Mouse (Mus musculus): ENCODE measurements around the gene Plce1. TPM values are rescaled to one million over a fixed set of nuclear protein-coding genes. Genes with fewer than 3 reads are reported as not detected.

Gene Plce1
- polyA plus RNA-seq, 1 experiment from 2014 or later = 2.0 TPM

DNA sequence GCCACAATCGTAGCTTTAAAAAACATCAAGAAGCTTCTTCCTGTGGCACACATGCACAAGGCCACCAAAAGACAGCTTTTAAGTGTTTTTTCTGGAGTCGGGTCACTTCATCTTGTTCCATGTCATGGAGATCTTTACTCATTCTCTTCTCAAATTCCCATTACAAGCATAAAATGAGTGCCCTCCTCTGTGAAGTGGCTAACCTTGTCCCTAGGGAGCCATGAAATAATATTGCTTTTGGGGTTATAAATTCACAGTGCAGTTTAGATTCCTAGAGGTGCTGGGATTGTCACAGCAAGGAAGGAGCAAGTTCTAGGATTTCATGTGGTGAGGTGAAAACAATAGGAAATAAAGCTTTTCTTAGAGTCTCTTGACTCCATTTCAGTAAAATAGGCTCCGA is 223.8 kb downstream of the Plce1 start:
- DNase-seq (ENCODE audit: low spot score) (no peak), ATAC-seq (no peak)
- no peaks in the 10 kb centered on the region for H3K9me3 ChIP-seq (ENCODE audit: low read length)
- H3K9ac ChIP-seq (replicated peaks; ENCODE audit: low read depth) = no peak overlapping the region
- TF ChIP-seq EP300 (IDR thresholded peaks at IDR 0.05) = no peak
- no peak for TF ChIP-seq CTCF (IDR thresholded peaks at IDR 0.05)
- H3K36me3 ChIP-seq (ENCODE audit: insufficient read depth, low read length) = no peaks in the 10 kb centered on the region
- no peak overlapping the region for H3K27ac ChIP-seq (ENCODE audit: low read length)
- no peaks in the 10 kb centered on the region for H3K4me1 ChIP-seq (ENCODE audit: insufficient read depth, low read depth, low read length)
- no peaks in the 10 kb centered on the region for H3K27me3 ChIP-seq (replicated peaks; ENCODE audit: insufficient read depth, low read length)
- no peak overlapping the region for H3K4me2 ChIP-seq (replicated peaks; ENCODE audit: low read depth, low read length)
- WGBS = 82% methylated on average over 3 of the region's 3 CpGs
- H3K4me3 ChIP-seq (ENCODE audit: low read depth, low read length) = no peak overlapping the region

DNA sequence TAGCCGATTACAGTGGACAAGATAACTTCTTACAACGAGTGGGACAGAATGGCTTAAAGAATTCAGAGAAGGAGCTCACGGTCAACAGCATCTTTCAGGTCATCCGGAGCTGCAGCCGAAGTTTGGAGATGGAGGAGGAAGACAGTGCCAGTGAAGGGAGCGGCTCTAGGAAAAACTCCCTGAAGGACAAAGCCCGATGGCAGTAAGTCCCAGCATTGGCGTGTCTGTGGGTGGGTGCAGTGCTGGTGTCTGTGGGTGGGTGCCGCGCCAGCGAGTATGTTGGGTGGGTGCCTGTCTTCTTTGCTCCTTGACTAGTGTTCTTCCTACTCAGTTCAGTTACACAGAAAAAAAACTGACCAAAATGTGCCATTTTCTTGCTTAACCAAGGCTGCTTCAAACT is 224.3 kb downstream of the Plce1 start:
- no peaks in the 10 kb centered on the region for H3K4me1 ChIP-seq (ENCODE audit: insufficient read depth, low read depth, low read length)
- DNase-seq (ENCODE audit: low spot score) = no peak
- H3K9me3 ChIP-seq (ENCODE audit: low read length) = no peaks in the 10 kb centered on the region
- WGBS = 91% methylated on average over 11 of the region's 11 CpGs
- no peaks in the 10 kb centered on the region for H3K36me3 ChIP-seq (ENCODE audit: insufficient read depth, low read length)
- no peak overlapping the region for H3K4me2 ChIP-seq (replicated peaks; ENCODE audit: low read depth, low read length)
- no peak overlapping the region for H3K9ac ChIP-seq (replicated peaks; ENCODE audit: low read depth)
- no peak for ATAC-seq
- no peak for TF ChIP-seq CTCF (IDR thresholded peaks at IDR 0.05)
- TF ChIP-seq EP300 (IDR thresholded peaks at IDR 0.05) = no peak
- H3K4me3 ChIP-seq (ENCODE audit: low read depth, low read length) = no peak overlapping the region
- no peaks in the 10 kb centered on the region for H3K27me3 ChIP-seq (replicated peaks; ENCODE audit: insufficient read depth, low read length)
- no peak overlapping the region for H3K27ac ChIP-seq (ENCODE audit: low read length)

DNA sequence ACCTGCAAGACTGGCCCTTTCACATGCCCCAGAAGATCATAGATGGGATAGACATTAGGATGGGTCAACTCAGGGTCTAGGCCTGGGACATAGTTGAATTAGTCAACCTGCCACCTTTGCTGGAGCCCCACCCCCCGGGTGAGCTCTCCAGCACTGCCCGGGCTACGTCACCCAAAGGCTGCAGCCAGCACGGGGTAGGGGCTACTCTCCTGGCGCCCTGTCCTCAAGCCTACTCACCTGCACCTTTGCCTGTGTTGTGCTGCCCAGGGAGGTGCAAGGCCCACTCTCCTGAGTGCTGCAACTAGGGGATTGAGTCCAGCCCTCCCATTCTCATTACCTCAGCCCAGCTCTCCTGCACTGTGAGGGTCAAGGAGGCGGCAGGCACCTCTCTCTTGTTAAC is 225.5 kb downstream of the Plce1 start:
- ATAC-seq = no peak
- no peak for TF ChIP-seq CTCF (IDR thresholded peaks at IDR 0.05)
- TF ChIP-seq EP300 (IDR thresholded peaks at IDR 0.05) = no peak
- Histone ChIP-seq H3K4me1 (ENCODE audit: insufficient read depth, low read depth, low read length) (no peaks in the 10 kb centered on the region), H3K9ac (replicated peaks; ENCODE audit: low read depth) (no peak overlapping the region), H3K4me2 (replicated peaks; ENCODE audit: low read depth, low read length) (no peak overlapping the region), H3K4me3 (ENCODE audit: low read depth, low read length) (no peak overlapping the region), H3K27ac (ENCODE audit: low read length) (no peak overlapping the region), H3K36me3 (ENCODE audit: insufficient read depth, low read length) (no peaks in the 10 kb centered on the region), H3K9me3 (ENCODE audit: low read length) (no peaks in the 10 kb centered on the region), H3K27me3 (replicated peaks; ENCODE audit: insufficient read depth, low read length) (no peaks in the 10 kb centered on the region)
- 83% methylated on average over 6 of the region's 6 CpGs for WGBS
- DNase-seq (ENCODE audit: low spot score) = no peak

DNA sequence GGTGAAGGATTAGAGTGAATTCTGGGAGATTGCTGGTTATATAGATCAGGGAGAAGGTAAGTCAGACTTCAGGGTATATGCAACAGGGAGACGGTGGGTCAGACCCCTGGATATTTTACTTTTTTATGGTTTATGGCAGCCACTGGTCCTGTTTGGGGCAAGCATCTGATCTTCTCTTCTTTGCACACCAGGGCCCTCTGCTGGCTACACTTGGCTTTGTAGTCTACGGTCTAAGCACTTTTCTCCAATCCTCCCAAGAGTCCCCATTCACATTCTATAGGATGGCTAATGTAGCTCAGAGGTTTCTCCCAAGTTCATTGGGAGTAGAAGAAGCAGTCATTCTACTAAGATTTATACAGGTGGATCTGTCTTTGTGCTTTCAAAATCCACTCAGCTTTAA is 228.5 kb downstream of the Plce1 start:
- no peaks in the 10 kb centered on the region for H3K36me3 ChIP-seq (ENCODE audit: insufficient read depth, low read length)
- H3K27me3 ChIP-seq (replicated peaks; ENCODE audit: insufficient read depth, low read length) = no peaks in the 10 kb centered on the region
- no peaks in the 10 kb centered on the region for H3K4me1 ChIP-seq (ENCODE audit: insufficient read depth, low read depth, low read length)
- H3K9ac ChIP-seq (replicated peaks; ENCODE audit: low read depth) = no peak overlapping the region
- H3K27ac ChIP-seq (ENCODE audit: low read length) = no peak overlapping the region
- TF ChIP-seq CTCF (IDR thresholded peaks at IDR 0.05) = peak; percentile 64
- TF ChIP-seq EP300 (IDR thresholded peaks at IDR 0.05) = no peak
- peak; percentile 13 for DNase-seq (ENCODE audit: low spot score)
- H3K4me2 ChIP-seq (replicated peaks; ENCODE audit: low read depth, low read length) = no peak overlapping the region
- WGBS = 68% methylated on average over 2 of the region's 2 CpGs
- no peak for ATAC-seq
- no peaks in the 10 kb centered on the region for H3K9me3 ChIP-seq (ENCODE audit: low read length)
- no peak overlapping the region for H3K4me3 ChIP-seq (ENCODE audit: low read depth, low read length)

DNA sequence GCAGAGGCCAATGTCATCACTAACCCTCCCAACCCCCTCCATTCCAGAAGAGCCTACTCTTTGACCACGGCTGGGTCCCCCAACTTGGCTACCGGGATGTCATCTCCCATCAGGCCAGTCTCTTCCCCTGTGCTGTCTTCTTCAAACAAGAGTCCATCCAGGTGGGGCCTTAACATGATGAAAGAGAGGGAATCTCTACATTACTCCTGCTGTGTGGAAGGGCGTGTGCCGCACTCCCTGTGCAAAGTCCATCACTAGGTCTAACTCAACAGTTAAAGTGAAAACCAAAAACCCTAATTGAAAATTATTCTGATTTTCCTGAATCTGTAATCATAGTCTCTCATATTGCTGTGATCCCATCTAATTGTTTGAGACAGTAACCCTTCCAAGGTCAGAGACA is 240.9 kb downstream of the Plce1 start:
- Histone ChIP-seq H3K4me3 (ENCODE audit: low read depth, low read length) (no peak overlapping the region), H3K4me1 (ENCODE audit: insufficient read depth, low read depth, low read length) (no peaks in the 10 kb centered on the region), H3K4me2 (replicated peaks; ENCODE audit: low read depth, low read length) (no peak overlapping the region), H3K27ac (ENCODE audit: low read length) (no peak overlapping the region), H3K36me3 (ENCODE audit: insufficient read depth, low read length) (no peaks in the 10 kb centered on the region), H3K27me3 (replicated peaks; ENCODE audit: insufficient read depth, low read length) (no peaks in the 10 kb centered on the region), H3K9ac (replicated peaks; ENCODE audit: low read depth) (no peak overlapping the region), H3K9me3 (ENCODE audit: low read length) (no peaks in the 10 kb centered on the region)
- TF ChIP-seq EP300 (IDR thresholded peaks at IDR 0.05) = no peak
- TF ChIP-seq CTCF (IDR thresholded peaks at IDR 0.05) = no peak
- ATAC-seq (no peak), DNase-seq (ENCODE audit: low spot score) (no peak)
- 90% methylated on average over 4 of the region's 4 CpGs for WGBS

DNA sequence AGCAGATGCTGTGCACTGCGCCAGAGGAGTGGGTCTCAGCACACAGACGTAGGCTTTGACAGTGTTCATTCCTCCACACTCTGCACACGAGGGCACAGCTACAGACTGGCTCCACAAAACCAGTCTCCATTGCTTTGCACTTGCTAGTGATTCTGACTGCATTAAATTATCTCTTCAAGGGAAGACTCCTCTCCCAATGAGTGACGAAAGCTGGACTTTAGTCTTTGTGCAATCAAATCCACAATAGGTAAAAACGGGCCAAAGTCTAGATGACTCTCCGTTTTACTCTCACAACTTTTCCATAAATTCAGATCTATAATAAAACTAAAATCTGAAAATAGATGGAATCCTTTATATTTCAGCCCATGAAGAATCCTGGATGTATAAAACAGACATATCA is 242.1 kb downstream of the Plce1 start:
- ATAC-seq (no peak), DNase-seq (ENCODE audit: low spot score) (no peak)
- no peaks in the 10 kb centered on the region for H3K9me3 ChIP-seq (ENCODE audit: low read length)
- no peaks in the 10 kb centered on the region for H3K4me1 ChIP-seq (ENCODE audit: insufficient read depth, low read depth, low read length)
- no peak overlapping the region for H3K4me2 ChIP-seq (replicated peaks; ENCODE audit: low read depth, low read length)
- no peaks in the 10 kb centered on the region for H3K36me3 ChIP-seq (ENCODE audit: insufficient read depth, low read length)
- TF ChIP-seq CTCF (IDR thresholded peaks at IDR 0.05) (no peak), EP300 (IDR thresholded peaks at IDR 0.05) (no peak)
- no peak overlapping the region for H3K27ac ChIP-seq (ENCODE audit: low read length)
- H3K4me3 ChIP-seq (ENCODE audit: low read depth, low read length) = no peak overlapping the region
- 83% methylated on average over 6 of the region's 6 CpGs for WGBS
- H3K27me3 ChIP-seq (replicated peaks; ENCODE audit: insufficient read depth, low read length) = no peaks in the 10 kb centered on the region
- no peak overlapping the region for H3K9ac ChIP-seq (replicated peaks; ENCODE audit: low read depth)

DNA sequence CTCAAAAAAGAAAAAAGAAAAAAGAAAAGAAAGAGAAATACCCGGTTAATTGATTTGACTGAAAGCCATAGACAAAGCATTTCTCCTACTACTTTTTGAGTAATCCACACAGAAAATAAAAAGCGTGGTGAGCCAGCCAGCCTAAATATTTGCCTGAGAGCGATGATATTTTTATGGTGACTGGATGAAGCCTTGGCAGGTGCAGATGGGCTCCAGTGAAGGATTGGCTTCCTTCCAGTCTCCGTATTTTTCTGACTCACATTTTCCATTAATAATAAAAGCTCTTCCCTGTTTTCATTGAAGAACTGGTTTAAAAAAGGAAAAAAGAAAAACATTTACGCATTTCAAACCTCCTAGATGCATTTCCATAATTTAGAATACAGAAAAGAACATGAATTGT is 243.1 kb downstream of the Plce1 start:
- no peak for DNase-seq (ENCODE audit: low spot score)
- ATAC-seq = no peak
- no peak overlapping the region for H3K9ac ChIP-seq (replicated peaks; ENCODE audit: low read depth)
- H3K4me2 ChIP-seq (replicated peaks; ENCODE audit: low read depth, low read length) = no peak overlapping the region
- H3K27me3 ChIP-seq (replicated peaks; ENCODE audit: insufficient read depth, low read length) = no peaks in the 10 kb centered on the region
- H3K4me1 ChIP-seq (ENCODE audit: insufficient read depth, low read depth, low read length) = no peaks in the 10 kb centered on the region
- no peak overlapping the region for H3K4me3 ChIP-seq (ENCODE audit: low read depth, low read length)
- no peak overlapping the region for H3K27ac ChIP-seq (ENCODE audit: low read length)
- TF ChIP-seq CTCF (IDR thresholded peaks at IDR 0.05) = no peak
- no peak for TF ChIP-seq EP300 (IDR thresholded peaks at IDR 0.05)
- H3K36me3 ChIP-seq (ENCODE audit: insufficient read depth, low read length) = no peaks in the 10 kb centered on the region
- WGBS = 64% methylated on average over 5 of the region's 5 CpGs
- no peaks in the 10 kb centered on the region for H3K9me3 ChIP-seq (ENCODE audit: low read length)

Data from lung, postnatal 0 days (tissue).